Mouse (Mus musculus): ENCODE measurements around the gene Tppp3. TPM values are rescaled to one million over a fixed set of nuclear protein-coding genes. Genes with fewer than 3 reads are reported as not detected.
A peak's percentile ranks its signal among the peaks of the same experiment; 100 is the strongest.

The Tppp3 gene
- polyA plus RNA-seq, 1 experiment from 2014 or later = 63.6 TPM

- Histone ChIP-seq H3K36me3 (no peaks in the 10 kb centered on the region), H3K27me3 (no peaks in the 10 kb centered on the region), H3K4me1 (peaks cover 23% of the 10 kb centered on the region), H3K9ac (no peak overlapping the region), H3K4me3 (no peak overlapping the region), H3K9me3 (no peaks in the 10 kb centered on the region), H3K27ac (no peak overlapping the region), H3K4me2 (no peak overlapping the region)
- ATAC-seq (ENCODE audit: borderline replicate concordance, extremely low read depth, low FRiP score, low TSS enrichment) = no peak
- 72% methylated on average over 6 of the region's 6 CpGs for WGBS
Measured at GRCm38 (mm10) chr8:105506977-105507376, 35.7 kb upstream of the Tppp3 start.

- no peak overlapping the region for H3K4me3 ChIP-seq
- ATAC-seq (ENCODE audit: borderline replicate concordance, extremely low read depth, low FRiP score, low TSS enrichment) = no peak
- no peaks in the 10 kb centered on the region for H3K27me3 ChIP-seq
- 82% methylated on average over 3 of the region's 3 CpGs for WGBS
- peak overlapping the region; percentile 31; the same call in 1 of the 2 replicates for H3K27ac ChIP-seq
- peaks cover 11% of the 10 kb centered on the region for H3K4me1 ChIP-seq
- H3K9me3 ChIP-seq = no peaks in the 10 kb centered on the region
- H3K36me3 ChIP-seq = no peaks in the 10 kb centered on the region
- H3K4me2 ChIP-seq = no peak overlapping the region
- no peak overlapping the region for H3K9ac ChIP-seq
Measured at GRCm38 (mm10) chr8:105504617-105505016, 33.3 kb upstream of the Tppp3 start.

GRCm38 (mm10) chr8:105499787-105500186 is 28.5 kb upstream of the Tppp3 start:
- Histone ChIP-seq H3K4me3 (peak overlapping the region; percentile 11; the same call in 1 of the 2 replicates), H3K9ac (0 out of 2 replicates have a peak overlapping the region, but pooled peaks have one; percentile 12), H3K27ac (no peak overlapping the region), H3K27me3 (no peaks in the 10 kb centered on the region), H3K9me3 (no peaks in the 10 kb centered on the region), H3K4me2 (peak overlapping the region; percentile 21; the same call in 1 of the 2 replicates), H3K36me3 (no peaks in the 10 kb centered on the region), H3K4me1 (peaks cover 22% of the 10 kb centered on the region)
- WGBS = 58% methylated on average over 12 of the region's 12 CpGs
- ATAC-seq (ENCODE audit: borderline replicate concordance, extremely low read depth, low FRiP score, low TSS enrichment) = no peak

- H3K4me2 ChIP-seq = peak within 1 kb of the TSS; percentile 78
- H3K4me3 ChIP-seq = peak within 1 kb of the TSS; percentile 71
- under 1% methylated on average over 68 of the region's 68 CpGs for WGBS
- ATAC-seq (ENCODE audit: borderline replicate concordance, extremely low read depth, low FRiP score, low TSS enrichment) = peak; percentile 83
- no peaks in the 10 kb centered on the region for H3K9me3 ChIP-seq
- H3K9ac ChIP-seq = peak within 1 kb of the TSS; percentile 94
- no peaks in the 10 kb centered on the region for H3K27me3 ChIP-seq
- H3K36me3 ChIP-seq = no peaks in the 10 kb centered on the region
- H3K27ac ChIP-seq = peak within 1 kb of the TSS; percentile 88
- H3K4me1 ChIP-seq = peaks cover 36% of the 10 kb centered on the region
Measured at GRCm38 (mm10) chr8:105496439-105497180, 25.3 kb upstream of the Tppp3 start, which contains the start of gene Zdhhc1. Zdhhc1 (minus strand) TSS chr8:105496902.

GRCm38 (mm10) chr8:105495350-105496302 is 24.3 kb upstream of the Tppp3 start:
- Histone ChIP-seq H3K36me3 (no peaks in the 10 kb centered on the region), H3K9me3 (no peaks in the 10 kb centered on the region), H3K9ac (peak overlapping the region; percentile 94; the same call in 1 of the 2 replicates), H3K4me1 (peaks cover 36% of the 10 kb centered on the region), H3K27ac (peak overlapping the region; percentile 88), H3K4me3 (peak overlapping the region; percentile 71), H3K27me3 (no peaks in the 10 kb centered on the region), H3K4me2 (peak overlapping the region; percentile 78)
- ATAC-seq (ENCODE audit: borderline replicate concordance, extremely low read depth, low FRiP score, low TSS enrichment) = no peak
- WGBS = 24% methylated on average over 17 of the region's 17 CpGs

GRCm38 (mm10) chr8:105494566-105494965 is 23.2 kb upstream of the Tppp3 start:
- Histone ChIP-seq H3K36me3 (no peaks in the 10 kb centered on the region), H3K4me3 (no peak overlapping the region), H3K4me2 (peak overlapping the region; percentile 78), H3K27ac (peak overlapping the region; percentile 88), H3K4me1 (peaks cover 36% of the 10 kb centered on the region), H3K27me3 (no peaks in the 10 kb centered on the region), H3K9ac (no peak overlapping the region), H3K9me3 (no peaks in the 10 kb centered on the region)
- 62% methylated on average over 3 of the region's 3 CpGs for WGBS
- peak; percentile 29; the same call in 1 of the 2 replicates for ATAC-seq (ENCODE audit: borderline replicate concordance, extremely low read depth, low FRiP score, low TSS enrichment)

GRCm38 (mm10) chr8:105493495-105493894 is 22.2 kb upstream of the Tppp3 start:
- Histone ChIP-seq H3K27ac (peak overlapping the region; percentile 88), H3K4me2 (no peak overlapping the region), H3K27me3 (no peaks in the 10 kb centered on the region), H3K4me3 (no peak overlapping the region), H3K9ac (no peak overlapping the region), H3K36me3 (no peaks in the 10 kb centered on the region), H3K4me1 (peaks cover 36% of the 10 kb centered on the region), H3K9me3 (no peaks in the 10 kb centered on the region)
- no peak for ATAC-seq (ENCODE audit: borderline replicate concordance, extremely low read depth, low FRiP score, low TSS enrichment)
- 15% methylated on average over 3 of the region's 3 CpGs for WGBS

GRCm38 (mm10) chr8:105489281-105489680 is 18.0 kb upstream of the Tppp3 start:
- ATAC-seq (ENCODE audit: borderline replicate concordance, extremely low read depth, low FRiP score, low TSS enrichment) = no peak
- no peak overlapping the region for H3K9ac ChIP-seq
- WGBS = 39% methylated on average over 1 of the region's 1 CpGs
- H3K4me1 ChIP-seq = peaks cover 11% of the 10 kb centered on the region
- H3K4me2 ChIP-seq = no peak overlapping the region
- H3K36me3 ChIP-seq = peaks cover 8% of the 10 kb centered on the region; the same call in 1 of the 2 replicates
- no peaks in the 10 kb centered on the region for H3K27me3 ChIP-seq
- H3K9me3 ChIP-seq = no peaks in the 10 kb centered on the region
- no peak overlapping the region for H3K4me3 ChIP-seq
- H3K27ac ChIP-seq = no peak overlapping the region

- ATAC-seq (ENCODE audit: borderline replicate concordance, extremely low read depth, low FRiP score, low TSS enrichment) = no peak
- Histone ChIP-seq H3K27ac (no peak overlapping the region), H3K9me3 (no peaks in the 10 kb centered on the region), H3K9ac (no peak overlapping the region), H3K4me1 (peaks cover 4% of the 10 kb centered on the region; the same call in 1 of the 2 replicates), H3K4me2 (no peak overlapping the region), H3K4me3 (no peak overlapping the region), H3K36me3 (peaks cover 8% of the 10 kb centered on the region; the same call in 1 of the 2 replicates), H3K27me3 (no peaks in the 10 kb centered on the region)
- 55% methylated on average over 3 of the region's 3 CpGs for WGBS
Measured at GRCm38 (mm10) chr8:105488082-105488481, 16.8 kb upstream of the Tppp3 start.

GRCm38 (mm10) chr8:105484392-105484791 is 13.1 kb upstream of the Tppp3 start:
- Histone ChIP-seq H3K27me3 (no peaks in the 10 kb centered on the region), H3K36me3 (peaks cover 16% of the 10 kb centered on the region), H3K4me3 (no peak overlapping the region), H3K27ac (no peak overlapping the region), H3K9ac (no peak overlapping the region), H3K9me3 (no peaks in the 10 kb centered on the region), H3K4me1 (peaks cover 5% of the 10 kb centered on the region), H3K4me2 (no peak overlapping the region)
- whole genome bisulfite sequencing = 27% methylated on average over 2 of the region's 2 CpGs
- peak; percentile 52; the same call in 1 of the 2 replicates for ATAC-seq (ENCODE audit: borderline replicate concordance, extremely low read depth, low FRiP score, low TSS enrichment)

- peaks cover 5% of the 10 kb centered on the region for H3K4me1 ChIP-seq
- ATAC-seq (ENCODE audit: borderline replicate concordance, extremely low read depth, low FRiP score, low TSS enrichment) = no peak
- no peak overlapping the region for H3K4me3 ChIP-seq
- no peaks in the 10 kb centered on the region for H3K9me3 ChIP-seq
- peaks cover 16% of the 10 kb centered on the region for H3K36me3 ChIP-seq
- no peak overlapping the region for H3K27ac ChIP-seq
- no peak overlapping the region for H3K4me2 ChIP-seq
- no peak overlapping the region for H3K9ac ChIP-seq
- H3K27me3 ChIP-seq = no peaks in the 10 kb centered on the region
- WGBS = 63% methylated on average over 3 of the region's 3 CpGs
Measured at GRCm38 (mm10) chr8:105484030-105484368, 12.7 kb upstream of the Tppp3 start.
